Mouse (Mus musculus) lung, adult 18-20 months (tissue): ENCODE results near the gene Tipin.

Experiments used
- DNase-seq, 2 experiments: peaks; one replicate each; pipeline ENCODE4 v3.0.0; 2022; ENCODE audit warnings: mixed read lengths in 2 of 2

The Tipin gene

DNA sequence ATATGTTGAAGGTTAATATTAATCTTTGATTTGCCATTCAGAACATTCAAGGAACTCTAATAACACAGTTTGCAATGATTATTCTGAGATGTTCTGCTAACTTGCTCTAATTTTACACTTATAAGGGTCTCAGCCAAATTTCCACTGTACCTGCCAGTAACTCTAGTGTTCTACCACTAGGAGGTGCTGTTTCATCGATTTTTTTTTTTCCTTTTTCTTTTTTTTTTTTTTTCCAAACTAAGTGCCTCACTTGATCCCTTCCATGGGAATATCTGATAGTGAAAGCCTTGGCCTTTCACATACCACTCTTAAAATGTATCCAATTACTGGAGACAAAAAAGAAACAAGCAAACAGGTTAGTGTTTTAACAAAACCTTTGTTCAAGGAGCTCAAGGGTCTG lies 66.0 kb downstream of the Tipin start:
- no peak for DNase-seq

DNA sequence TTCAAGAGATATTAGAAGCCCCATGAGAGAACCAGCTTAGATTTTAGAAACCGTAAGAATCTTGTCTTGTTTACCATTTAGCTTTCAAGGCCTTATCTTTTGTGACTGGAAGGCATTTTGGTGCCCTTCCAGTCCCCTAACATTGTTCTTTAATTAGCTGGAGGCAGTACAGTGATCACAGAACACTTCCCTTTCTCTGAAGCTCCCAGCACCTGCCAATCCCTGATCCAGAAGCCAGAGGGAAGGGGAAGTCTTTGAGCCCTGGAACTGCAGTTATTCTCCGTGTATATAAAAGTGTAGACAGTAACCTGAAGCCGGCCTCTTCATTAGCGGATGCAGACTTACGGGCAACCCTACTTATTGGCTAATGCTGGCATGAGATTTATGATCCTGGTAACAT lies 68.1 kb downstream of the Tipin start:
- no peak for DNase-seq

DNA sequence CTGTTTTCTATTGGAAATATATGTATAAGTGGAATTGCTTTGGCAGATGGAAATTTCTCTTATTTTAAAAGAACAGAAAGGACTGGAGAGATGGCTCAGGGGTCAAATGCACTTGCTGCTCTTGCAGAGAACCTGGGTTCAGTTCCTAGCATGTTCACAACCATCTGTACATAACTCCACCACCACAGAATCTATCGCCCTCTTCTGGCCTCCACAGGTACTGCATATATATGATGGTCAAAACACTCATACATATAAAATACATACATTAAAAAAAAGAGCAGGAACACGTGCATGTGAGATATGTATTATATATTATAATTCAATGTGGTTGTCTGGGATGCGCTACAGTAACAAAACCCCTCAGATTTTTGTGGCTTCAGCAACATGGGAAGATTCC lies 69.8 kb downstream of the Tipin start:
- DNase-seq = no peak
